Mouse (Mus musculus): Measurements from ENCODE around the gene Pkd1.

- TF ChIP-seq CTCF (IDR thresholded peaks at IDR 0.05), result no peak
- no peak for TF ChIP-seq POLR2A (IDR thresholded peaks at IDR 0.05; ENCODE audit: insufficient read depth, low read depth, low read length)
These were observed 12.0 kb downstream of the Pkd1 start for GRCm38 (mm10) chr17:24561592-24561991.
